Mouse (Mus musculus): ENCODE data around the gene Gm28539.

DNA sequence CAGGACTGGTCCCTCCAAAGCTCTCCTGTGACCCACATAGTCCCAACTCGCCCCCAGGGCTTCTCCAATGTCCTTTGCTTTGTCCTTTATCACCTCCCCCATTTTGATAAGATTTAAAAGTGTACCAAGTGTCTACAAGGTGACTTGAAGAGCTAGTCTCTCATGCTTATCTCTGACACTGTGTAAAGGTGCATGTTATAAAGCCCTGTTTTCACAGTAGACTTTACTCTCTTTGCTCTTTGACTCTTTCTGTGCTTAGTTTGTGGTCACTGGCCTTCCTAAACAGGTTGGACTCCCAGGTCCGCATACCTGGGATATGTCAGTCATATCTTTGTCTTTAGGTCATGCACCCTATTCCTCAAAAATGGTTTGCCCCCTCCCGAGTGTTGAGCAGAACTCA, 118.7 kb downstream of the Gm28539 start:
- TF ChIP-seq CTCF (IDR thresholded peaks at IDR 0.05; ENCODE audit: low read depth, low read length) (no peak), POLR2A (IDR thresholded peaks at IDR 0.05; ENCODE audit: extremely low read depth, insufficient read depth, low read length) (no peak)

Data from liver, adult 2 months (tissue).